Mouse (Mus musculus): ENCODE data around the gene Repin1.

GRCm38 (mm10) chr6:48573981-48574380 is 19.7 kb upstream of the Repin1 start:
- TF ChIP-seq CTCF (IDR thresholded peaks at IDR 0.05; ENCODE audit: low read depth) (no peak), EP300 (IDR thresholded peaks at IDR 0.05; ENCODE audit: low read depth) (no peak)

Data from heart, postnatal 0 days (tissue).